Mouse (Mus musculus): ENCODE data around the gene Ccer1.
A peak's percentile ranks its signal among the peaks of the same experiment; 100 is the strongest.

DNA sequence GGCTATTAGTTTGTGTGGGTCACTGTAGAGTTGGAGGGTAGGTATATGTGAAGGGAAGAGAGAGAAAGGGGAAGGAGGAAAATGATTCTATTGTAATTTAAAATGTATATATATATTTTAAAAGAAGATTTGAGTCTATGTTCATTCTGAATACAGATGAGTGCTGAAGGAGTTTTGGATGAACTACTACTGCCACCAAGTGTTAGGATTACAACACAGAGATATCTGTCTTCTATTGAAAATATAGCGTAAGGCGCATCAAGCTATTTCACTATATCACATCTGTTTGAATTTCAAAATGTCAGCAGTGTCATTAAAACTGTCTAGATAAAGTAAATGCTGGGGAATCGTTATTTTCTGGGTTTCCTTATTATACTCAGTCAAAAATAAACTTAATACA lies 3.4 kb upstream of the Ccer1 start:
- TF ChIP-seq CTCF (IDR thresholded peaks at IDR 0.05; ENCODE audit: low read depth) = peak; percentile 29
- TF ChIP-seq EP300 (IDR thresholded peaks at IDR 0.05; ENCODE audit: low read depth) = no peak

All from liver, postnatal 0 days (tissue).